Mouse (Mus musculus) CH12.LX (cell line): ENCODE results near the gene Sphk2. TPM values are rescaled to one million over a fixed set of nuclear protein-coding genes. Genes with fewer than 3 reads are reported as not detected.

ENCODE experiments used
- DNase-seq: peaks from one replicate; pipeline ENCODE4 v3.0.0-alpha.2; 2013; ENCODE audit errors: extremely low read depth
- H3K27ac ChIP-seq: 2 replicates; pipeline ENCODE4 v1.5.1; 2012; ENCODE audit warnings: low read depth, mild to moderate bottlenecking, control low read depth, moderate library complexity; ENCODE audit not compliant: insufficient read depth
- H3K27me3 ChIP-seq: replicated peaks from 2 replicates; pipeline ENCODE3; 2012; ENCODE audit warnings: inconsistent platforms
- H3K36me3 ChIP-seq, 2 experiments: replicated peaks in 1 of 2; 2 replicates each; pipeline versions ENCODE3 to v1.6.1; 2012; ENCODE audit warnings: inconsistent platforms in 1 of 2, low read length in 1 of 2, mild to moderate bottlenecking in 1 of 2, mixed read lengths in 1 of 2, moderate library complexity in 1 of 2; ENCODE audit not compliant: control insufficient read depth in 1 of 2, insufficient read depth in 1 of 2
- H3K4me1 ChIP-seq, 2 experiments: 2 replicates each; pipeline ENCODE4 v1.6.1; 2012; ENCODE audit warnings: inconsistent platforms in 1 of 2, moderate library complexity in 1 of 2; ENCODE audit not compliant: insufficient read depth in 2 of 2, control insufficient read depth in 1 of 2
- H3K4me2 ChIP-seq: 2 replicates; pipeline ENCODE4 v1.6.1; 2012; ENCODE audit warnings: low read depth, mild to moderate bottlenecking, control low read depth; ENCODE audit not compliant: poor library complexity, insufficient read depth, severe bottlenecking
- H3K4me3 ChIP-seq, 3 experiments: fragments of 150-350 bp in 1 of 3; sonication (generic) in 1 of 3; replicated peaks in 1 of 3; 2 replicates each; pipeline versions ENCODE3 to v1.5.1; 2011 to 2012; ENCODE audit warnings: low read depth in 2 of 3, low read length in 2 of 3, mild to moderate bottlenecking in 2 of 3, moderate library complexity in 2 of 3, control low read depth in 1 of 3, improper control_type of control experiment in 1 of 3, inconsistent platforms in 1 of 3, mixed read lengths in 1 of 3; ENCODE audit not compliant: poor library complexity in 1 of 3
- H3K79me2 ChIP-seq: replicated peaks from 2 replicates; pipeline ENCODE4 v1.6.1; 2012; ENCODE audit warnings: mild to moderate bottlenecking, moderate library complexity; ENCODE audit not compliant: control insufficient read depth, poor library complexity, insufficient read depth, severe bottlenecking; ENCODE audit errors: extremely low read depth
- H3K9ac ChIP-seq: 2 replicates; pipeline ENCODE4 v1.6.1; 2012; ENCODE audit warnings: low read depth, mild to moderate bottlenecking, control low read depth, moderate library complexity; ENCODE audit not compliant: insufficient read depth
- H3K9me3 ChIP-seq: replicated peaks from 2 replicates; pipeline ENCODE3; 2012; ENCODE audit warnings: low read length, inconsistent platforms, mixed read lengths
- BHLHE40 ChIP-seq: IDR thresholded peaks from 2 replicates; pipeline ENCODE4 v1.6.1; 2011; ENCODE audit warnings: mild to moderate bottlenecking, low read depth, low read length, improper control_type of control experiment
- CHD1 ChIP-seq: IDR thresholded peaks from 2 replicates; pipeline ENCODE4 v1.6.1; 2012; ENCODE audit warnings: low read depth, low read length, improper control_type of control experiment, inconsistent platforms
- ELF1 ChIP-seq: IDR thresholded peaks from 2 replicates; pipeline ENCODE4 v1.6.1; 2014; ENCODE audit warnings: low read depth, mild to moderate bottlenecking, inconsistent platforms, low read length, improper control_type of control experiment
- HCFC1 ChIP-seq: IDR thresholded peaks from 2 replicates; pipeline ENCODE4 v1.6.1; 2012; ENCODE audit warnings: low read depth, mild to moderate bottlenecking, inconsistent platforms, low read length, improper control_type of control experiment
- JUN ChIP-seq: IDR thresholded peaks from 2 replicates; pipeline ENCODE4 v1.6.1; 2011; ENCODE audit warnings: low read depth, mild to moderate bottlenecking, low read length, improper control_type of control experiment, moderate library complexity; ENCODE audit not compliant: insufficient read depth
- MAZ ChIP-seq: IDR thresholded peaks from 2 replicates; pipeline ENCODE4 v1.6.1; 2012; ENCODE audit warnings: low read depth, mild to moderate bottlenecking, inconsistent platforms, low read length, improper control_type of control experiment, moderate library complexity
- MYC ChIP-seq: IDR thresholded peaks from 2 replicates; pipeline ENCODE4 v1.6.1; 2011; ENCODE audit warnings: low read depth, mild to moderate bottlenecking, improper control_type of control experiment, low read length
- NELFE ChIP-seq: IDR thresholded peaks from 2 replicates; pipeline ENCODE4 v1.6.1; 2011; ENCODE audit warnings: low read depth, low read length, improper control_type of control experiment
- NRF1 ChIP-seq: IDR thresholded peaks from 2 replicates; pipeline ENCODE4 v1.6.1; 2014; ENCODE audit warnings: low read depth, mild to moderate bottlenecking, inconsistent platforms, low read length, improper control_type of control experiment, moderate library complexity
- POLR2A ChIP-seq: IDR thresholded peaks from 2 replicates; pipeline ENCODE4 v1.6.1; 2011; ENCODE audit warnings: low read depth, mild to moderate bottlenecking, improper control_type of control experiment, low read length
- SMC3 ChIP-seq: IDR thresholded peaks from 2 replicates; pipeline ENCODE4 v1.6.1; 2011; ENCODE audit warnings: low read depth, low read length, improper control_type of control experiment
- TBP ChIP-seq: conservative IDR thresholded peaks from 2 replicates; pipeline ENCODE4 v1.6.1; 2011; ENCODE audit warnings: low read depth, low read length, improper control_type of control experiment
- TCF12 ChIP-seq: IDR thresholded peaks from 2 replicates; pipeline ENCODE4 v1.6.1; 2014; ENCODE audit warnings: low read depth, mild to moderate bottlenecking, inconsistent platforms, low read length, improper control_type of control experiment
- UBTF ChIP-seq: IDR thresholded peaks from 2 replicates; pipeline ENCODE4 v1.6.1; 2012; ENCODE audit warnings: low read depth, mild to moderate bottlenecking, inconsistent platforms, low read length, improper control_type of control experiment, moderate library complexity
- ZC3H11A ChIP-seq: IDR thresholded peaks from 2 replicates; pipeline ENCODE4 v1.6.1; 2012; ENCODE audit warnings: low read depth, mild to moderate bottlenecking, inconsistent platforms, low read length, improper control_type of control experiment
- ZKSCAN1 ChIP-seq: IDR thresholded peaks from 2 replicates; pipeline ENCODE4 v1.6.1; 2012; ENCODE audit warnings: low read depth, inconsistent platforms, low read length, improper control_type of control experiment, borderline replicate concordance
- ZMIZ1 ChIP-seq: IDR thresholded peaks from 2 replicates; pipeline ENCODE4 v1.6.1; 2012; ENCODE audit warnings: low read depth, mild to moderate bottlenecking, inconsistent platforms, low read length, improper control_type of control experiment
- dilution Hi-C: fragments of 300-500 bp; cut with MboI; formaldehyde crosslinking; loops from 2 replicates; pipeline ENCODE4 v1.14.3; 2020; ENCODE audit warnings: low sequenced_read_pairs; ENCODE audit not compliant: extremely low pct_unique_long_range_greater_than_20kb, extremely low pct_ligation_motif_present
- in situ Hi-C: fragments of 300-500 bp; cut with MboI; formaldehyde crosslinking; loops from 3 replicates; pipeline ENCODE4 v1.14.3; 2019; ENCODE audit warnings: low sequenced_read_pairs, low pct_ligation_motif_present, low pct_unique_long_range_greater_than_20kb, mixed read lengths
- polyA plus RNA-seq: library from polyadenylated mRNA; unstranded; fragments of >175 nt; gene quantifications from 2 replicates; pipeline ENCODE4 v1.2.1, GENCODE M21; 2012; ENCODE audit warnings: low read depth; ENCODE audit not compliant: insufficient read length
- total RNA-seq, 2 experiments: library from RNA; depleted of rRNA; stranded (reverse); fragments of 300-350 nt in 1 of 2; fragments of >200 nt in 1 of 2; gene quantifications; 2 replicates each; pipeline ENCODE4 v1.2.3; 2012 to 2014

The Sphk2 gene
- total and polyA plus RNA-seq, 3 experiments = 9.4 to 22.4 (median 16.6) TPM

DNA sequence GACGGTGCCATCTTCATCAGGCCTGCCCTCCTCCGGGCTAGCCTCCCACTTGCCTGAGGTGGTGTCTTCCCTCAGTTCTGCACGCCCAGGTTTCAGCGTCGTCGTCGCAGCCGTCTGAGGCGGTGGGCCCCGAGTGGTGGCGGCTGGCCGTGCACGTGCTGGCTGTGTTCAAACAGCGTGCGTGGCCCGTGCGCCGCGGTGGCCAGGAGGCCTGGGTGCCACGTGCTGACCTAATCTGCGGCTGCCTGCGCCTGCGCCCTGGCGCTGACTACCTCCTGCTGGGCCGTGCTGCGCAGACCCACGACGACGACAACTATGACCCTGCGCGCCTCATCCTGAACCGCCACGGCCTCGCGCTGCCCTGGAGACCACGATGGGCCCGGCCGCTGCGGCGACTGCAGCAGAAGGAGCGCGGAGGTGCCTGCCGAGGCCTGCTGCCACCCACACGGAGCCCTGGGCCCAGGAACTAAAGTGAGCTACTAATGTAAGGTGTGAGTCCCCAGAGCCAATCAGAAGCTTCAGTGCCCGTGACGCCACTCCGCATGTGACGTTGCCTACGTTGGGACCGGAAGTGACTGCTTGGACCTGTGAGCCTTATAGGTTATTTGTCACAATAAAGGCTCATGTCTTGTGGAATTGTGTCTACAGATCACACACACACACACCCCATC is 23.7 kb downstream of the Sphk2 start, which contains the start of gene Sec1:
Gene Sec1, minus strand, starts transcription at position 482 of the 671 bp plus-strand sequence.
- dilution Hi-C loops = no loop called here
- H3K79me2 ChIP-seq = no peaks in the 10 kb centered on the region
- H3K9me3 ChIP-seq = no peaks in the 10 kb centered on the region
- H3K4me2 ChIP-seq = no peak within 1 kb of the TSS
- H3K4me1 ChIP-seq = peaks cover 25 to 65% of the 10 kb centered on the region in 2 experiments
- no peak for DNase-seq
- no peaks in the 10 kb centered on the region for H3K36me3 ChIP-seq
- no peak within 1 kb of the TSS for H3K4me3 ChIP-seq
- no peak within 1 kb of the TSS for H3K27ac ChIP-seq
- H3K9ac ChIP-seq = no peak within 1 kb of the TSS
- no peaks in the 10 kb centered on the region for H3K27me3 ChIP-seq
- in situ Hi-C loops = no loop called here
- TF ChIP-seq NRF1 = no peak
- no peak for TF ChIP-seq UBTF
- TF ChIP-seq JUN = no peak
- no peak for TF ChIP-seq BHLHE40
- TF ChIP-seq SMC3 = no peak
- no peak for TF ChIP-seq ZC3H11A
- TF ChIP-seq CHD1 = no peak
- no peak for TF ChIP-seq HCFC1
- no peak for TF ChIP-seq POLR2A
- TF ChIP-seq TCF12 = no peak

DNA sequence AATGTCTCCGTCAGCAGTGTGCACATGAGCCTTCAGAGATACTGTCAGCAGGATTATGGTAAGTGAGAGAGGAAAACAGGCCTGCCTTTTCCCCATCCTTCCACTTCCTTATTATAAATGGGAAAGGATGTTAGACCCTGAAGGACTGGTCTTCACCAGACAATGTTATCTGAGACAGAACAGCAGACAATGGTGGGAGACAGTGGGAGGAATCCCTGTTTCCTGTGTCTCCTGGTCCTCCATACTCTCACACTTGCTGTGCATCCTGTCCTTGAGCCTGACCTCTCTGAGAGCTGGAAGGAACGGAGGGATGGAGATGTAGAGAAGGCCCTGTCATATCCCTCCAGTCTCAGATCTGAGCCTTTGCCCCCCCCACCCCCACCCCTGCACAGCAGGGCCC is 25.4 kb downstream of the Sphk2 start:
- Histone ChIP-seq H3K4me1 (peaks cover 27 to 61% of the 10 kb centered on the region in 2 experiments), H3K79me2 (no peaks in the 10 kb centered on the region), H3K4me3 (no peak overlapping the region)
- TF ChIP-seq ZC3H11A (no peak), HCFC1 (no peak), MYC (no peak), ELF1 (no peak), ZMIZ1 (no peak), NELFE (no peak), NRF1 (no peak), ZKSCAN1 (no peak), MAZ (no peak), POLR2A (no peak), TBP (no peak)
- TF ChIP-seq, all 38 proteins: peak for 0
- dilution Hi-C loops (no loop called here), in situ Hi-C loops (no loop called here)
- Histone ChIP-seq H3K9ac (no peak overlapping the region), H3K9me3 (no peaks in the 10 kb centered on the region), H3K27ac (no peak overlapping the region), H3K36me3 (no peaks in the 10 kb centered on the region), H3K4me2 (no peak overlapping the region), H3K27me3 (no peaks in the 10 kb centered on the region)
- DNase-seq = no peak
